Mouse (Mus musculus) embryonic facial prominence, embryonic 12.5 days (tissue): ENCODE data around the gene 4930432K21Rik. TPM values are rescaled to one million over a fixed set of nuclear protein-coding genes. Genes with fewer than 3 reads are reported as not detected.

Experiments used
- ATAC-seq: fragments of 200-750 bp; cut with Nextera tagmentation; 2 replicates; pipeline ENCODE4 v1.8.0; 2017; ENCODE audit not compliant: insufficient number of reproducible peaks, insufficient read depth, low FRiP score, low TSS enrichment
- H3K27ac ChIP-seq: fragments of 300-500 bp; sonication (generic); 2 replicates; pipeline ENCODE4 v1.5.1; 2016; ENCODE audit warnings: mild to moderate bottlenecking
- H3K27me3 ChIP-seq: fragments of 300-500 bp; sonication (generic); 2 replicates; pipeline ENCODE4 v1.6.1; 2016; ENCODE audit warnings: mild to moderate bottlenecking, moderate library complexity
- H3K36me3 ChIP-seq: fragments of 300-500 bp; sonication (generic); 2 replicates; pipeline ENCODE4 v1.6.1; 2016; ENCODE audit warnings: mild to moderate bottlenecking
- H3K4me1 ChIP-seq: fragments of 300-500 bp; sonication (generic); 2 replicates; pipeline ENCODE4 v1.6.1; 2016
- H3K4me2 ChIP-seq: fragments of 300-500 bp; sonication (generic); replicated peaks from 2 replicates; pipeline ENCODE4 v1.6.1; 2016; ENCODE audit warnings: mild to moderate bottlenecking, moderate library complexity
- H3K4me3 ChIP-seq: fragments of 300-500 bp; sonication (generic); 2 replicates; pipeline ENCODE4 v1.5.1; 2016; ENCODE audit warnings: mild to moderate bottlenecking
- H3K9ac ChIP-seq: fragments of 300-500 bp; sonication (generic); 2 replicates; pipeline ENCODE4 v1.6.1; 2016; ENCODE audit warnings: mild to moderate bottlenecking, moderate library complexity
- H3K9me3 ChIP-seq: fragments of 300-500 bp; sonication (generic); 2 replicates; pipeline ENCODE4 v1.6.1; 2016; ENCODE audit warnings: mild to moderate bottlenecking, moderate library complexity
- WGBS: fragments of 180-500 bp; shearing (Covaris S2); methylation state at CpG from one replicate; pipeline ENCODE4 v1.1.7; 2016; 5-methylcytosine and 5-hydroxymethylcytosine counted together
- polyA plus RNA-seq: library from polyadenylated mRNA; unstranded; fragments of >200 nt; fragmentation: Nextera tagmentation; extraction: Ambion mirVana; gene quantifications from 2 replicates; pipeline ENCODE4 v1.2.1, GENCODE M21; 2016

4930432K21Rik gene
- polyA plus RNA-seq, 1 experiment from 2014 or later: 2.4 TPM

GRCm38 (mm10) chr8:84194224-84194743 is 46.5 kb downstream of the 4930432K21Rik start:
- no peak for ATAC-seq
- no peak overlapping the region for H3K9ac ChIP-seq

GRCm38 (mm10) chr8:84197141-84197921 is 49.5 kb downstream of the 4930432K21Rik start:
- WGBS: 1% methylated on average over 43 of the region's 43 CpGs
- Histone ChIP-seq H3K27me3 (no peaks in the 10 kb centered on the region; the same call in 1 of the 2 replicates), H3K4me2 (peak overlapping the region; percentile 52), H3K27ac (peak overlapping the region; percentile 98), H3K4me3 (peak overlapping the region; percentile 42), H3K9ac (peak overlapping the region; percentile 55), H3K36me3 (no peaks in the 10 kb centered on the region), H3K4me1 (peaks cover 47% of the 10 kb centered on the region), H3K9me3 (no peaks in the 10 kb centered on the region)
- ATAC-seq: peak; percentile 12; the same call in 1 of the 2 replicates

More at GRCm38 (mm10) chr8:84194224-84194743, 46.5 kb downstream of the 4930432K21Rik start:
- Histone ChIP-seq H3K9me3 (no peaks in the 10 kb centered on the region), H3K27ac (no peak overlapping the region), H3K4me1 (peaks cover 30% of the 10 kb centered on the region), H3K4me2 (no peak overlapping the region), H3K36me3 (no peaks in the 10 kb centered on the region), H3K4me3 (no peak overlapping the region), H3K27me3 (no peaks in the 10 kb centered on the region; the same call in 1 of the 2 replicates)
- WGBS: 80% methylated on average over 3 of the region's 3 CpGs

- Histone ChIP-seq H3K27me3 (no peaks in the 10 kb centered on the region), H3K9me3 (no peaks in the 10 kb centered on the region), H3K4me3 (peak overlapping the region; percentile 42), H3K27ac (peak overlapping the region; percentile 98), H3K9ac (peak overlapping the region; percentile 10; the same call in 1 of the 2 replicates), H3K4me2 (peak overlapping the region; percentile 52), H3K4me1 (peaks cover 49% of the 10 kb centered on the region), H3K36me3 (no peaks in the 10 kb centered on the region)
- WGBS: 2% methylated on average over 26 of the region's 30 CpGs
- ATAC-seq: peak; percentile 63
Observed at GRCm38 (mm10) chr8:84197922-84198774, 50.3 kb downstream of the 4930432K21Rik start.

- peaks cover 55% of the 10 kb centered on the region for H3K4me1 ChIP-seq
- H3K36me3 ChIP-seq: no peaks in the 10 kb centered on the region
- H3K27me3 ChIP-seq: no peaks in the 10 kb centered on the region
- no peak overlapping the region for H3K4me3 ChIP-seq
- peak overlapping the region; percentile 98 for H3K27ac ChIP-seq
- peak overlapping the region; percentile 52; the same call in 1 of the 2 replicates for H3K4me2 ChIP-seq
- ATAC-seq: no peak
- 22% methylated on average over 4 of the region's 4 CpGs for WGBS
- no peaks in the 10 kb centered on the region for H3K9me3 ChIP-seq
- no peak overlapping the region for H3K9ac ChIP-seq
Observed at GRCm38 (mm10) chr8:84198871-84199270, 51.0 kb downstream of the 4930432K21Rik start.

- WGBS: 37% methylated on average over 11 of the region's 11 CpGs
- H3K9ac ChIP-seq: peak overlapping the region; percentile 86
- H3K27me3 ChIP-seq: no peaks in the 10 kb centered on the region
- H3K4me1 ChIP-seq: peaks cover 60% of the 10 kb centered on the region
- no peaks in the 10 kb centered on the region for H3K9me3 ChIP-seq
- peak overlapping the region; percentile 94 for H3K4me2 ChIP-seq
- no peak for ATAC-seq
- H3K4me3 ChIP-seq: no peak overlapping the region; the same call in 1 of the 2 replicates
- H3K36me3 ChIP-seq: no peaks in the 10 kb centered on the region
- H3K27ac ChIP-seq: peak overlapping the region; percentile 98
Observed at GRCm38 (mm10) chr8:84199348-84200125, 51.7 kb downstream of the 4930432K21Rik start.

GRCm38 (mm10) chr8:84200126-84200555 is 52.3 kb downstream of the 4930432K21Rik start:
- peak overlapping the region; percentile 86 for H3K9ac ChIP-seq
- peak overlapping the region; percentile 94 for H3K4me2 ChIP-seq
- H3K27me3 ChIP-seq: no peaks in the 10 kb centered on the region
- WGBS: 15% methylated on average over 8 of the region's 8 CpGs
- peaks cover 60% of the 10 kb centered on the region for H3K4me1 ChIP-seq
- peak overlapping the region; percentile 98 for H3K27ac ChIP-seq
- H3K4me3 ChIP-seq: peak overlapping the region; percentile 66
- no peak for ATAC-seq
- no peaks in the 10 kb centered on the region for H3K9me3 ChIP-seq
- H3K36me3 ChIP-seq: no peaks in the 10 kb centered on the region; the same call in 1 of the 2 replicates

- no peak for ATAC-seq
- no peaks in the 10 kb centered on the region for H3K9me3 ChIP-seq
- H3K36me3 ChIP-seq: no peaks in the 10 kb centered on the region; the same call in 1 of the 2 replicates
- H3K4me3 ChIP-seq: peak overlapping the region; percentile 66
- no peaks in the 10 kb centered on the region for H3K27me3 ChIP-seq
- peak overlapping the region; percentile 94 for H3K4me2 ChIP-seq
- peak overlapping the region; percentile 98 for H3K27ac ChIP-seq
- peak overlapping the region; percentile 86 for H3K9ac ChIP-seq
- H3K4me1 ChIP-seq: peaks cover 60% of the 10 kb centered on the region
- WGBS: 5% methylated on average over 68 of the region's 70 CpGs
Observed at GRCm38 (mm10) chr8:84200652-84201544, 53.1 kb downstream of the 4930432K21Rik start.

GRCm38 (mm10) chr8:84201545-84202245 is 53.9 kb downstream of the 4930432K21Rik start:
- 57% methylated on average over 15 of the region's 15 CpGs for WGBS
- H3K4me3 ChIP-seq: peak overlapping the region; percentile 66
- no peaks in the 10 kb centered on the region for H3K27me3 ChIP-seq
- H3K9me3 ChIP-seq: no peaks in the 10 kb centered on the region
- H3K27ac ChIP-seq: peak overlapping the region; percentile 98
- H3K4me2 ChIP-seq: peak overlapping the region; percentile 94
- no peaks in the 10 kb centered on the region; the same call in 1 of the 2 replicates for H3K36me3 ChIP-seq
- peaks cover 60% of the 10 kb centered on the region for H3K4me1 ChIP-seq
- no peak for ATAC-seq
- H3K9ac ChIP-seq: peak overlapping the region; percentile 86

GRCm38 (mm10) chr8:84202466-84202865 is 54.6 kb downstream of the 4930432K21Rik start:
- WGBS: 89% methylated on average over 9 of the region's 9 CpGs
- no peak for ATAC-seq
- peak overlapping the region; percentile 66; the same call in 1 of the 2 replicates for H3K4me3 ChIP-seq
- no peaks in the 10 kb centered on the region for H3K27me3 ChIP-seq
- H3K9me3 ChIP-seq: no peaks in the 10 kb centered on the region
- no peak overlapping the region for H3K9ac ChIP-seq
- peak overlapping the region; percentile 94 for H3K4me2 ChIP-seq
- peaks cover 63% of the 10 kb centered on the region for H3K4me1 ChIP-seq
- no peaks in the 10 kb centered on the region; the same call in 1 of the 2 replicates for H3K36me3 ChIP-seq
- peak overlapping the region; percentile 98; the same call in 1 of the 2 replicates for H3K27ac ChIP-seq
